Mouse (Mus musculus) kidney, postnatal 0 days (tissue): ENCODE measurements at regions not wholly inside any gene's neighbourhood (a gene's known extent, or its start where the extent isn't known, plus 50 kb on each side); places are given as distances from the start of the nearest gene placed in this dataset.
"Not testable (repeated sequence)": the region's sequence is repeated elsewhere in the genome, so short reads cannot be mapped to it uniquely, and the experiment has no call there.

Source experiments
- ATAC-seq: fragments of 200-750 bp; cut with Nextera tagmentation; replicated peaks from 2 replicates; pipeline ENCODE4 v1.8.0; 2017; ENCODE audit warnings: low read depth, moderate number of reproducible peaks, moderate TSS enrichment, moderate library complexity; ENCODE audit not compliant: low FRiP score
- DNase-seq: peaks from one replicate; pipeline ENCODE4 v3.0.0-alpha.2; 2016; ENCODE audit warnings: low spot score
- H3K27ac ChIP-seq: fragments of 300-500 bp; sonication (generic); 2 replicates; pipeline ENCODE4 v1.5.1; 2014; ENCODE audit warnings: mild to moderate bottlenecking
- H3K27me3 ChIP-seq: fragments of 300-500 bp; sonication (generic); 2 replicates; pipeline ENCODE4 v1.6.1; 2014; ENCODE audit warnings: low read length, mixed read lengths; ENCODE audit not compliant: insufficient read depth
- H3K36me3 ChIP-seq: fragments of 300-500 bp; sonication (generic); 2 replicates; pipeline ENCODE4 v1.6.1; 2014; ENCODE audit warnings: low read length, mixed read lengths; ENCODE audit not compliant: insufficient read depth
- H3K4me1 ChIP-seq: fragments of 300-500 bp; sonication (generic); replicated peaks from 2 replicates; pipeline ENCODE4 v1.6.1; 2014; ENCODE audit warnings: antibody characterized with exemption, low read length, mixed read lengths; ENCODE audit not compliant: insufficient read depth
- H3K4me2 ChIP-seq: fragments of 300-500 bp; sonication (generic); 2 replicates; pipeline ENCODE4 v1.6.1; 2014; ENCODE audit warnings: mild to moderate bottlenecking, low read length, moderate library complexity, mixed read lengths
- H3K4me3 ChIP-seq: fragments of 300-500 bp; sonication (generic); replicated peaks from 2 replicates; pipeline ENCODE4 v1.5.1; 2014; ENCODE audit warnings: low read depth, low read length
- H3K9ac ChIP-seq: fragments of 300-500 bp; sonication (generic); 2 replicates; pipeline ENCODE4 v1.6.1; 2014; ENCODE audit warnings: low read depth, low read length
- H3K9me3 ChIP-seq: fragments of 300-500 bp; sonication (generic); replicated peaks from 2 replicates; pipeline ENCODE4 v1.6.1; 2016; ENCODE audit warnings: low read length, inconsistent platforms, mixed read lengths
- CTCF ChIP-seq: IDR thresholded peaks from 2 replicates; pipeline ENCODE4 v1.5.1; 2016; ENCODE audit warnings: antibody characterized with exemption, low read depth, mild to moderate bottlenecking, moderate library complexity
- WGBS: fragments of 180-500 bp; shearing (Covaris S2); extraction: QIAGEN DNeasy Blood & Tissue Kit; methylation state at CpG from one replicate; pipeline ENCODE4 v1.1.7; 2014; 5-methylcytosine and 5-hydroxymethylcytosine counted together

DNA sequence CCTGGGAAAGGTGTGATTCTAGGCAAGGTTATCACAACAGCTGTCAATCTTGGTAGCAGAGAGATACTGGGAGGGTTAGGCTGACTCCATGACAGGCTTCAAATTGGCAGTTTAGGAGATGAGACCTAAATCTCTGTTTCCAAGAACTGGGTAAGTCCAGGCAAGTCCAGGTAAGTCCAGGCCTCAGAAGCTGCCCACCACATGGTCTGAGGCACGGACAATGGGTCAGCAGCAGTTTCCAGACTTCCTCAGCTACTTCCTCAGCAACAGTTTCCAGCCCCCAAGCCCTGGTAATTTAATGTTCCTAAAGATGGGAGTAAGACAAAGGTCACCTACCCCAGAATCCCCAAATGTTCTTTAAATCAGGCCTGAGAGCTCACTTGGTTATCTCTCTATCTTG is 157.1 kb downstream of the Enc1 start:
- TF ChIP-seq CTCF: no peak
- Histone ChIP-seq H3K9ac (no peak overlapping the region), H3K27ac (no peak overlapping the region), H3K9me3 (no peaks in the 10 kb centered on the region), H3K4me1 (no peaks in the 10 kb centered on the region), H3K27me3 (no peaks in the 10 kb centered on the region), H3K4me3 (no peak overlapping the region), H3K4me2 (no peak overlapping the region), H3K36me3 (no peaks in the 10 kb centered on the region)
- WGBS: 90% methylated on average over 1 of the region's 1 CpGs
- DNase-seq: no peak
- ATAC-seq: no peak

DNA sequence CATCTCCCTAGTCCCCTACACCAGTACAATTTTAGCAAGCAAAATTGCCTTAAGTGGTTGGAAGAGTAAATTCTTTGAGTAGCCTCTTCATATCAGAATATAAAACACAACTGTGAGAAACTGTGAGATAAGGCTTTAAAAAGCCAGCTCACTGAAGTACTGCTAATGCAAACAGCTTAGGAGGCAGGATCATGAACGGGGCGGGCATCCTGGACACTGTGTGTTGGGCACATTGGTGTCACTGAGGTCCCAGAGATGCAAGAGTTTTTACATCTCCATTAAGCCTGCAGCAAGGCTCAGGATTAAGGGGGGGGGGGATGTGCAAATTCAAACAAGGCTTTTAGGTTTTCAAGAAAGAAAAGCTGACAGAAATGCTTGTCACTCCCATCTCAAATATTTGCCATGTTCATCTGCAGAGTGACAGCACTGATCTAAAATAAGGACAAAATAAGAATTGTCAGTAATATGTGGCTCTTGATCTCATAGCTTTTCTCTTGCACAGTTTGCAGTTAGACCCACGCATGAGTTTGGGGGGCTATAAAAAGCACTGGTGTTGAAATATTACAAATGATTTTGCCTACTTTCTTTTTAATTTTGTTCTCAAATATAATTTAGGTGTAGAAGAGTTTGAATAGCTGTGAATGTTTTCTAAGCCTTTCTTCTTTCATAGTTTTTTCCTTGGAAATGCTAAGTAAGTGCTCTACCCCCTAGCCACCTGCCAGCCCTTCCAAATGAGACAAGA is 156.2 kb downstream of the Enc1 start:
- 87% methylated on average over 3 of the region's 3 CpGs for WGBS
- no peak for ATAC-seq

DNA sequence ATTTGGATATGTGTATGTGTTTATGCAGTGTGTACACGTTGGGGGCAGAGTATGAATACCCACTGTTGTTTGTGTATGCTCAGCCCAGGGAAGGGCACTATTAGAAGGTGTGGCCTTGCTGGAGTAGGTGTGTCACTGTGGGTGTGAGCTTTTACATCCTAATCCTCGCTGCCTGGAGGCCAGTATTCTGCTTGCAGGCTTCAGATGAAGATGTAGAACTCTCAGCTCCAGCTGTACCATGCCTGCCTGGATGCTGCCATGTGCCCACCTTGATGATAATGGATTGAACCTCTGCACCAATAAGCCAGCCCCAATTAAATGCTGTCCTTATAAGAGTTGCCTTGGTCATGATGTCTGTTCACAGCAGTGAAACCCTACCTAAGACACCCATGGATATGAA is 155.4 kb downstream of the Enc1 start:
- not testable (repeated sequence) for H3K9me3 ChIP-seq, H3K4me3 ChIP-seq, H3K27me3 ChIP-seq, H3K27ac ChIP-seq, H3K4me2 ChIP-seq, H3K36me3 ChIP-seq, ATAC-seq, H3K9ac ChIP-seq, DNase-seq, H3K4me1 ChIP-seq
- WGBS: 81% methylated on average over 2 of the region's 2 CpGs

More for the DNA sequence above, 156.2 kb downstream of the Enc1 start:
- no peaks in the 10 kb centered on the region for H3K36me3 ChIP-seq
- H3K27me3 ChIP-seq: no peaks in the 10 kb centered on the region
- no peaks in the 10 kb centered on the region for H3K9me3 ChIP-seq
- no peak for DNase-seq
- H3K4me1 ChIP-seq: no peaks in the 10 kb centered on the region
- TF ChIP-seq CTCF: no peak
- no peak overlapping the region for H3K27ac ChIP-seq
- no peak overlapping the region for H3K4me2 ChIP-seq
- H3K4me3 ChIP-seq: no peak overlapping the region
- H3K9ac ChIP-seq: no peak overlapping the region

DNA sequence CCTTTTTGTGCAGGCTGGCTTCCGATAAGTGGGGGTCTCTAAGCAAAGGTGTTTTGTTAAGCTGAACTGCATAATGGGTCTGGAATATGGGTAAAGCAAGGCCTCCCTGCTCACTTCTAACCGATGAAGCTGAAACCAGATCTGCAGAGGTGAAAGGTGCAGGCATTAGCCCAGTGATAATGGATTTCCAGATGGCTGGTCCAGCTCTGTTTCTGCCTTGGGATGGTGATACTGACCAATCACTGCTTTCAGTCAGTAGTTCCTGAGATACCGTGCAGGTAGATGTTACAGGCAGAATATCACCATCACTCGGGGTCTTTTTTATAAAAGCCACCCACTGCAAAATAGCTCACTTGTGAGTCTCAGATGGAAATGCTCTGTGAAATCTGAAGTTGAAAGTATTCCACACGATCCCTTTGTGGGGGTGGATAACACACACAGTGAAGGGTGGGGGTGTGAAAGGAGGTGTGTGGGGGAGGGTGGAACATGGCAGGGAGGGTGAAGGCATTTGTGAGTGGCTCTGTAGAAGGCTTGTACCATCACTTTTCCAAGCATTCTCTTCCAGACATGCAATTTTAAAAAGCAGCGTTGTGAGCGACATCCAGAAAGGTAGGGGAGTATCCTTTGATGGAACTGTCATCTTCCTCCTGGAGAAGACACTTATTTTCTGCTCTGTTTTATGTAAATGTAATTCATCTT is 154.0 kb downstream of the Enc1 start:
- DNase-seq (no peak), ATAC-seq (no peak)
- no peak overlapping the region for H3K27ac ChIP-seq
- no peaks in the 10 kb centered on the region for H3K9me3 ChIP-seq
- no peaks in the 10 kb centered on the region for H3K4me1 ChIP-seq
- no peak overlapping the region for H3K9ac ChIP-seq
- H3K4me2 ChIP-seq: no peak overlapping the region
- no peaks in the 10 kb centered on the region for H3K36me3 ChIP-seq
- no peak for TF ChIP-seq CTCF
- no peak overlapping the region for H3K4me3 ChIP-seq
- no peaks in the 10 kb centered on the region for H3K27me3 ChIP-seq
- 52% methylated on average over 7 of the region's 7 CpGs for WGBS

DNA sequence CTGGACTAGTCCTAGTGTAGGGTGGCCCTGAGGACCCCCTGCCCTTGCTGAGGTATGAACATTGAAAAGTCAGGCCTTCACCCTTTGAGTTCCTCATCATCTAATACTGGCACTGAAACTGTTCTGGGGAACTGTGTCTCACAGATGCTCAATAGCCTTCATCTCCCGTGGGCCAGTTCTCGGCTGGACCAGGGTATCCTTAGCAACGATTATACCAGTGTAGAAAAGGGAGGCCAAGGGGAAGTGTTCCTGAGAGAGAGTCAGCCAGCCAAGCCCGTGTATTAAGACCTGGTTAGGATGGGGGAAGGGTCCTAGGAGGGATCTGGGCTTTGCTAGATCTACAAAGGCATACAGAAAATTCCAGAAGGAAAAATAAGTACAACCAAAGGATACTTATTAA is 153.2 kb downstream of the Enc1 start:
- ATAC-seq (no peak), DNase-seq (no peak)
- no peak overlapping the region for H3K9ac ChIP-seq
- H3K36me3 ChIP-seq: no peaks in the 10 kb centered on the region
- H3K9me3 ChIP-seq: no peaks in the 10 kb centered on the region
- H3K27me3 ChIP-seq: no peaks in the 10 kb centered on the region
- WGBS: 67% methylated on average over 4 of the region's 4 CpGs
- H3K4me3 ChIP-seq: no peak overlapping the region
- no peak for TF ChIP-seq CTCF
- H3K27ac ChIP-seq: no peak overlapping the region
- no peak overlapping the region for H3K4me2 ChIP-seq
- H3K4me1 ChIP-seq: no peaks in the 10 kb centered on the region

DNA sequence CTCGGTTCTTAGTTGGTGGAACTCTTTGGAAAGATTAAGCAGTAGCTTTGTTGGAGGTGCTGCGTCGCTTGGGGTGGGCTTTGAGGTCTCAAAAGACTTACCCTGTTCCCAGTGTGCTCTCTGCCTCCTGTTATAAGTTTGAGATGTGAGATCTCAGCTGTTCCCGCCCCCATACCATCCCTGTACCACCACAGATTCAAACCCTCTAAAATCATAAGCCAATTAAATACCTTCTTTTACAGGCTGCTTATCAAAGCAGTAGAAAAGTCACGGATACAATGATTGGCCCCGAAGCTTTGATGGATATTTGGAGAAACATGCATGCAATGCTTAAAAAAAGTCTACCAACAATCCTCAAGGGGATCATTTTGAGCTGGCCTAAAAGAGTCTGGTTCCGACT is 152.6 kb downstream of the Enc1 start:
- ATAC-seq (no peak), DNase-seq (no peak)
- H3K27me3 ChIP-seq: no peaks in the 10 kb centered on the region
- no peak overlapping the region for H3K4me2 ChIP-seq
- no peaks in the 10 kb centered on the region for H3K4me1 ChIP-seq
- H3K4me3 ChIP-seq: no peak overlapping the region
- no peaks in the 10 kb centered on the region for H3K36me3 ChIP-seq
- H3K9me3 ChIP-seq: no peaks in the 10 kb centered on the region
- no peak for TF ChIP-seq CTCF
- 89% methylated on average over 7 of the region's 7 CpGs for WGBS
- H3K9ac ChIP-seq: no peak overlapping the region
- H3K27ac ChIP-seq: no peak overlapping the region
